Mouse (Mus musculus) testis, adult 2 months (tissue): ENCODE results near the gene Krt28.

Source experiments
- CTCF ChIP-seq: fragments of 200-500 bp; IDR thresholded peaks from 2 replicates; pipeline ENCODE4 v1.5.1; 2012; ENCODE audit warnings: low read depth, mild to moderate bottlenecking, inconsistent platforms, low read length, moderate library complexity; ENCODE audit not compliant: control insufficient read depth, insufficient read depth, insufficient replicate concordance
- POLR2A ChIP-seq: fragments of 200-500 bp; IDR thresholded peaks from 2 replicates; pipeline ENCODE4 v1.6.1; 2012; ENCODE audit warnings: low read depth, mild to moderate bottlenecking, inconsistent platforms, low read length, moderate library complexity; ENCODE audit not compliant: control insufficient read depth

DNA sequence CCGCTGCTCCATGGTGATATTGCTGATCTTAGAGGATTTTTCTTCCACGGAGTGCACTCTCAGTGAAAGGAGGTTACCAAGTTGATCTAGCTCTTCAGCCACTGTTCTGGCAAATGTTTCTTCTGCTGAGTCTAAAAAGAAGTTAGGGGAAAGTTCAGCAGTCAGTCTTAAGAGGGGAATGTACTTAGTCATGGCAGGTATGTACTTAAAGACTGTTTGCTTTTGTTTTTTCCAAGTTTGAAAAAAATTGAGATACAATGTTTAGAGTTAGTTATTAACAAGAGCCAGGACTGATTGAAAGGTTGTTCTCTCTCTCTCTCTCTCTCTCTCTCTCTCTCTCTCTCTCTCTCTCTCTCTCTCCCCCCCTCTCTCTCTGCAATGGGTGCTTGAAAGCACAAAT, 45.0 kb downstream of the Krt28 start:
- no peak for TF ChIP-seq CTCF
- TF ChIP-seq POLR2A, result no peak
